Mouse (Mus musculus): ENCODE measurements around the gene Pigg. TPM values are rescaled to one million over a fixed set of nuclear protein-coding genes. Genes with fewer than 3 reads are reported as not detected.

Pigg gene
- polyA plus RNA-seq, 1 experiment from 2014 or later = 5.8 TPM

DNA sequence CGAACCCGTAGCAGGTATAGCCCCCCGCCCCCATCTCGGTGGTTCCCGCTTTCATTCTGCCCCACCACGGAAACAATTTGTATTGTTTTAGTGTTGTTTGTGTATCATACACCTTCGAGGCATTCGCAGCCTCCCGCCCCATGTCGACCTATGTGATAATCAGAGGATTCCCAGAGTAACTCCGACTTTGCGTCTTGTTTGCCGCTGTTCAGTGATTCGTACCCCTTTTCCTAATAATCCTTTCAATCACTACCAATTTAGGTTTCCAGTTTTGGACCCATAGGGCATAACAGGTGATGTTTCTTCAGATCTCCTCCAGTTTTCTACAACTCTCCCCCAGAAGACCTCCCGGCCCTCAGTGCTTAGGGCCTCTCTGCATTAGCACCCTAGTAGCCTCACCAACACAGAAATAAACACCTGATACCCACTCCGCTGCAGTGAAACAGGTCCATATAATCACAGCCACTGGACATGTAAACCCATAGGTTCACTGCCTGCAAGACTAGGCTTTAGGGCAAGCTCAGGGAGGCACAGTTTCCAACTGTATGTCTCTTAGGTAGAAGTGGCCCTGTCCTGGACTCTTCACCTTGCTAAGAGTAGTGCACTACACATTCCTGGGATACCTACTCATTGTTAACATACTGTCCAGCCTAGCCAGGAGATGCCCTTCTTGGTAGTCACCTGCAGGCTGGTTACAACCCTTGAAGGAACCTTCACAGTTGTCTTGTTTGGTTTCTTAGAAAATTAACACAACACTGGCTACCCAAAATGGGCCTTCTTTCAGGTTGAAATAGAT is 854 bp downstream of the Pigg start:
- H3K4me1 ChIP-seq (replicated peaks) = peaks cover 12% of the 10 kb centered on the region
- no peaks in the 10 kb centered on the region for H3K9me3 ChIP-seq
- H3K36me3 ChIP-seq = peaks cover 12% of the 10 kb centered on the region; the same call in 1 of the 2 replicates
- H3K4me3 ChIP-seq = peak overlapping the region; percentile 88
- WGBS = 10% methylated on average over 16 of the region's 16 CpGs
- no peaks in the 10 kb centered on the region for H3K27me3 ChIP-seq (ENCODE audit: insufficient read depth, poor library complexity, severe bottlenecking)
- peak overlapping the region; percentile 93 for H3K27ac ChIP-seq
- DNase-seq (ENCODE audit: low spot score) = no peak

DNA sequence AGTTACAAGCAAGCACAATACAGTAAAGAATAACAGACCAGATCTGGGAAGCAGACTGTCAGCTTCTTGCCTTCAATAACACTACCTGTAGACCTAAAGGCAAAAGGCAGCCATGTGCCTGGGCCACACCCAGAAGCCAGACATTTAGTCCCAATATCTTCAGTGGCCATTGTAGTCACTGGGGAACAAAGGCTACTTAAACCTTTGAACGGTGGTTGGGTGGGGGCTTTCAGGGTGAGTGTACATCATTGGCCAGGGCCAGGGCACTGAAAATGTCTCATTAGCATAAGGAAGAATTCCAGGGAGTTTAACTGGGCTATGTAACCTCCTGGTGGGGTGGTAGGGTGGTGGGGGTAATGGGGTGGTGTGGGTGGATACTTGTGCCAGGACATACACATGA is 18.6 kb downstream of the Pigg start:
- Histone ChIP-seq H3K4me3 (no peak overlapping the region), H3K4me1 (replicated peaks) (no peaks in the 10 kb centered on the region), H3K27ac (no peak overlapping the region), H3K36me3 (peaks cover 77% of the 10 kb centered on the region), H3K27me3 (ENCODE audit: insufficient read depth, poor library complexity, severe bottlenecking) (no peaks in the 10 kb centered on the region), H3K9me3 (no peaks in the 10 kb centered on the region)
- DNase-seq (ENCODE audit: low spot score) = no peak
- 84% methylated on average over 1 of the region's 1 CpGs for WGBS

DNA sequence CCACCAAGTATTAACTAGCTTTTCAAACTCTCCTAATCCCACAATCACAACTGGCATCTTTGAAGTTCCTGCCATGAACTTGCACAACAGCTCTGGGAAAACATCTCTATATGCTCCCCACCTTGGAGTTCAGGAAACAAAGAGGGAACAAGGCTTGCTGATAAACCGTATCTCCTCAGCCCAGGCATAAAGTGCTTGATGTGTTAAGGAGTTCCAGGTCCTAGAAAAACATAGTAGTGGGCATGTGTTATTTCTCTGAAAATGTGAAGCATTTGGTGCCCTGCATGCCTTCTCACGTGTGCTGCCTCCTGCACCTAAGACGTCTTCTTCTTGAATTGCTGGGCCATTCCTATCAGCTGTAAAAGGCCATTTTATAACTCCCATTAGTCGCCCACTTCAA is 25.0 kb downstream of the Pigg start:
- Histone ChIP-seq H3K27ac (no peak overlapping the region), H3K4me1 (replicated peaks) (no peaks in the 10 kb centered on the region), H3K4me3 (no peak overlapping the region), H3K9me3 (no peaks in the 10 kb centered on the region), H3K27me3 (ENCODE audit: insufficient read depth, poor library complexity, severe bottlenecking) (no peaks in the 10 kb centered on the region), H3K36me3 (peaks cover 58% of the 10 kb centered on the region)
- WGBS = 86% methylated on average over 4 of the region's 4 CpGs
- no peak for DNase-seq (ENCODE audit: low spot score)

DNA sequence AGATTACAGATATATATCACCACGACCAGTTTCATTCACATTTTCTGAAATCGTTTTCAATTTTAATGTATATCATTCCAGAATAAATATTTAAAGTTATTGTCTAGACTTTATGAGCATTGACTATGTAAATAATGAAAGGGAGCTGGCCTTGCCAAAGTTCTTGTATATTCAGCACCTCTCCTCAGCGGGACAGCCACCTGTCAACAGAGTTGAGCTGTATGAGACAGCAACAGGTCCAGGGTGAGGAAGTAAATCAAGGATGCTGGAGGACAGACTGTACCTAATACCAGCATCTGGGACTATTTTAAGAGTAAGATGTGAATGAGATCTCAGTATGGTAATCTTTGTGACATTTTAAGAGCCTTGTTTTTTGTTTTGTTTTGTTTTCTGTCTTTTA is 25.6 kb downstream of the Pigg start:
- H3K36me3 ChIP-seq = peaks cover 53% of the 10 kb centered on the region
- DNase-seq (ENCODE audit: low spot score) = no peak
- no peaks in the 10 kb centered on the region for H3K4me1 ChIP-seq (replicated peaks)
- no peaks in the 10 kb centered on the region for H3K9me3 ChIP-seq
- WGBS = 84% methylated on average over 3 of the region's 3 CpGs
- no peak overlapping the region for H3K27ac ChIP-seq
- no peak overlapping the region for H3K4me3 ChIP-seq
- no peaks in the 10 kb centered on the region for H3K27me3 ChIP-seq (ENCODE audit: insufficient read depth, poor library complexity, severe bottlenecking)

DNA sequence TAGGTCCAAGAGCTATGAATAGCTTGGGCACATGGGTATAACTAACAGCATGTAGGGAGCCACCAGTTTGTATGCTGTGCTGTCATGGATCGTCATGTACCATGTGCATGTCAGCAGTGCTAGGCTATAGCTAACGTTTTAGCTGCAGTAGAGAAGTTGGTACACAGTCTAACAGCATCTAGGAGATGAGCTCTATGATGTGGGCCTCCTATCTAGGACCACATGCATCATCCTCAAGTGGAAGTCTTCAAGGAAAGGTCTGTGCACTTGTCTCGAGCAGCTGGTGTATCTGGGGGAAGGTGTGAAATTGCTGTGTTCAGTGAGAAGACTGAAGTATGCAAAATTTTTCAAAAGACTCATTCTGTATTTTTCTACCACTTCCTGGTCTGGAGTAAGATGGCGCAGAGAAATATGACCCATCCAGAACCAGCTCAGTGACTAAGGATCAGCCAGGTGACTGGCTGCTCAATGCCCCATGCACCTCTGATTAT is 31.3 kb downstream of the Pigg start:
- Histone ChIP-seq H3K36me3 (peaks cover 52% of the 10 kb centered on the region), H3K4me3 (no peak overlapping the region), H3K9me3 (no peaks in the 10 kb centered on the region), H3K27me3 (ENCODE audit: insufficient read depth, poor library complexity, severe bottlenecking) (no peaks in the 10 kb centered on the region), H3K27ac (no peak overlapping the region), H3K4me1 (replicated peaks) (no peaks in the 10 kb centered on the region)
- 87% methylated on average over 4 of the region's 4 CpGs for WGBS
- DNase-seq (ENCODE audit: low spot score) = no peak

DNA sequence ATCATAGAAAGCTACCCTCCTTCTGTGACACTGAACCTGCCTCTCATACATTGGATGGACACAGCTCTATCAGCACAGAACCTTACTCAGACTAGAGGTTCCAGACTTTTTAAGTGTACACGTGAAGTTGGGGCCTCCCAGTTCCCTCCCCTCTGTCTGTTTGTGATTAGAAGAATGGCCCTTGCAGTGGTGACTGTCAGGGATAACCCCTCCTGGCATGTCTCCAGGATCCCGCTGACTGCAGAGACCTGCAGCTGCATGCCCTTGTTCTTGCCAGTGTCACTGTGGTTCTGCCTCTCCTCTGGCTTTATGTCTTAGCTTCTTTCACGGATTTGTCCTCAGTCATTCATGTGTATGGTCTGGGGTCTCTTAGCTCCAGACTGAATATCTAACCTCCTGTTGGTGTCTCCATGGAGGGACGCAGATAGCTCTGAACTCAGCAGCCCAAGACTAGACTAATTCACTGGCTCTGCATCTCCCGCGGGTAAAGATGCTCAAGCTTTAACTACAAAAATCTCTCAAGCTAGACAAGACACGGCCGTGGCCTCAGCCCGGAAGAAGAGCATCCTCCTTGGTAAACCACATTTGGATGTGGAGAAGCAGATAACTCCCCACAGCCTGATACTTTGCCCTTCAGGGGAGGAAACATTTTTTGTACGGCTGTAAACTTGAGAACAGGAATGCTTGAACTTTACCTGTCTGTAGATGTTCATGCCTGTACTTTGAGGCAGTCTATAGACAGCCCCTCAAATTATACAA is 33.1 kb downstream of the Pigg start:
- H3K9me3 ChIP-seq = no peaks in the 10 kb centered on the region
- H3K36me3 ChIP-seq = peaks cover 56% of the 10 kb centered on the region
- no peak for DNase-seq (ENCODE audit: low spot score)
- H3K27ac ChIP-seq = no peak overlapping the region
- no peaks in the 10 kb centered on the region for H3K27me3 ChIP-seq (ENCODE audit: insufficient read depth, poor library complexity, severe bottlenecking)
- WGBS = 88% methylated on average over 10 of the region's 10 CpGs
- H3K4me1 ChIP-seq (replicated peaks) = no peaks in the 10 kb centered on the region
- no peak overlapping the region for H3K4me3 ChIP-seq

DNA sequence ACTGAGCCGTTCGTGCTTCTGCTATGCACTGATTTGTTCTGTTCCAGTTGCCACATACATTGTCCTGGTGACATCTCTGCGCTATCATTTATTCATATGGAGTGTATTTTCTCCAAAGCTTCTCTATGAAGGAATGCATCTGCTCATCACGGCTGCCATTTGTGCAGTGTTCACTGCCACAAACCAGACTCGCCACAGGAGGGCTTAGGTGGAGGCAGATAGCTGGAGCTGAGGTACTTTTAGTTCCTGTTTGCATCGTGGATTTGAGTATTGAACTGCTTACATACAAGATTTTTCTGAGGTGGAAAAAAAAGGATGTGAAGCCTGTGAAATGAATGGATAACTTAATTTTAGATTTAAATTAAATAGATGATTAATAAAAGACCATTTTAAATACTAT is 35.4 kb downstream of the Pigg start:
- H3K9me3 ChIP-seq = no peaks in the 10 kb centered on the region
- H3K4me1 ChIP-seq (replicated peaks) = no peaks in the 10 kb centered on the region
- no peak for DNase-seq (ENCODE audit: low spot score)
- H3K27me3 ChIP-seq (ENCODE audit: insufficient read depth, poor library complexity, severe bottlenecking) = no peaks in the 10 kb centered on the region
- H3K4me3 ChIP-seq = no peak overlapping the region
- peaks cover 59% of the 10 kb centered on the region for H3K36me3 ChIP-seq
- H3K27ac ChIP-seq = no peak overlapping the region
- 84% methylated on average over 6 of the region's 6 CpGs for WGBS

DNA sequence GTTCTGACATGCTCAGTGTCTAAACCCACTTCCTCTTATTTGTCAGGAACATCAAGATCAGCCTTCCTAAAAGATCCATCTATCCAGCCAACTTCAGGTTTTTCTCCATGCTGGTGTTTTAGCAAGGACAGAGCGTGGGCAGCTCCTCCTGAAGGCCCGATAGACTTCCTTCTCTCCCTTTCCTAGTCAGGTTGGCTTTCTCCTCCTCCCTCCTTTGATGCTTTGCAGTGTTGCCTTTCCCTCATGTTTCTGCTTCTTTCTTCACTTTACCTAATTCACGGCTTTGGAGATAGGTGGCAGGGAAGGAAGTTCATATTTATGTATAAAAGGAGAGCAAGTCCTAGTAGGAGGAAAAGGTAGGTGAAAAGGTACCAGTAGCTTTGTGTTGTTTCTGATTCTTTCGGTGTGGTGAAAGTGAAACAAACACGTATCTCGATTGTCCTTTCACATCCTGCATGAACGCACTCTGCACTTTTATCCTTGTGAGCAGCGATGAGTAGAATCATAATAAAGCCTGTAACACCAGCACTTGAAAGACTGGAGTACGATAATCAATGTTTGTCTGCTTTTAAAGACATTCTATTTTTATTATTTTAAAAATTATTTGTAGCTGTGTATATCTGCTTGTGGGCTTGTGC is 37.2 kb downstream of the Pigg start:
- H3K27ac ChIP-seq = no peak overlapping the region
- no peaks in the 10 kb centered on the region for H3K4me1 ChIP-seq (replicated peaks)
- DNase-seq (ENCODE audit: low spot score) = no peak
- H3K36me3 ChIP-seq = peaks cover 43% of the 10 kb centered on the region
- no peak overlapping the region for H3K4me3 ChIP-seq
- WGBS = 94% methylated on average over 9 of the region's 9 CpGs
- H3K27me3 ChIP-seq (ENCODE audit: insufficient read depth, poor library complexity, severe bottlenecking) = no peaks in the 10 kb centered on the region
- H3K9me3 ChIP-seq = no peaks in the 10 kb centered on the region

DNA sequence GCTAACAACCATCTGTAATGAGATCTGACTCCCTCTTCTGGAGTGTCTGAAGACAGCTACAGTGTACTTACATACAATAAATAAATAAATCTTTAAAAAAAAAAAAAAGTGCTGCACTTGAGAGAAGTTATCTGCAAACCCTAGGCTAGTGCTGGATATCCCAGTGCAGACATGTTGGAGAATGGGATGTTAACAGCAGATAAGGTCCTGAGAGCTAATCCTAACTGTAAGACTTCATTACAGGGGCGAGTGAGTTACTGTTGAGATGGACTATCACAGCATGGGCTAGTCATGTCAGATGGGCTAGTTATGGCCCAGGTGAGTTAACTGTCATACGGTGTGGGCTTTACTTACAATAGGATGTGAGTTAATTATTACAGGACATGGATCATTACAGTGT is 41.6 kb downstream of the Pigg start:
- H3K4me3 ChIP-seq = no peak overlapping the region
- no peak overlapping the region for H3K27ac ChIP-seq
- DNase-seq (ENCODE audit: low spot score) = no peak
- 83% methylated on average over 2 of the region's 2 CpGs for WGBS
- H3K9me3 ChIP-seq = no peaks in the 10 kb centered on the region
- H3K36me3 ChIP-seq = peaks cover 23% of the 10 kb centered on the region
- no peaks in the 10 kb centered on the region for H3K27me3 ChIP-seq (ENCODE audit: insufficient read depth, poor library complexity, severe bottlenecking)
- H3K4me1 ChIP-seq (replicated peaks) = no peaks in the 10 kb centered on the region

DNA sequence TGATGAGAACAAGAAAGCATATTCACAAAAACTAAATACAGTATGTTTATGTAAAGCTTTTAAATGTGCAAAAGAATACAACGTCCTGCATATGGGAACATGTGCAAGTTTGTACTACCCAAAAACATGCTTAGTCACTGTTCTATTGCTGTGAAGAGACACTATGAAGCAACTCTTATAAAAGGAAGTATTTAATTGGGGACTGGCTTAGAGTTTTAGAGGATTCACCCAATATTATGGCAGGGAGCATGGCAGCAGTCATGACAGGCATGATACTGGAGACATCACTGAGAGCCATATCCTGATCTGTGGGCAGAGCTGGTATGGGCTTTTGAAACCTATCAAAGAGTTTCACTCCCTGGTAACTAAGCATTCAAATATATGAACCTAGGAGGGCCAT is 45.5 kb downstream of the Pigg start:
- H3K4me1 ChIP-seq (replicated peaks) = no peaks in the 10 kb centered on the region
- no peak for DNase-seq (ENCODE audit: low spot score)
- no peaks in the 10 kb centered on the region for H3K36me3 ChIP-seq
- WGBS = 93% methylated on average over 1 of the region's 1 CpGs
- H3K4me3 ChIP-seq = no peak overlapping the region
- H3K27ac ChIP-seq = no peak overlapping the region
- H3K9me3 ChIP-seq = no peaks in the 10 kb centered on the region
- H3K27me3 ChIP-seq (ENCODE audit: insufficient read depth, poor library complexity, severe bottlenecking) = peaks cover 7% of the 10 kb centered on the region; the same call in 1 of the 2 replicates

DNA sequence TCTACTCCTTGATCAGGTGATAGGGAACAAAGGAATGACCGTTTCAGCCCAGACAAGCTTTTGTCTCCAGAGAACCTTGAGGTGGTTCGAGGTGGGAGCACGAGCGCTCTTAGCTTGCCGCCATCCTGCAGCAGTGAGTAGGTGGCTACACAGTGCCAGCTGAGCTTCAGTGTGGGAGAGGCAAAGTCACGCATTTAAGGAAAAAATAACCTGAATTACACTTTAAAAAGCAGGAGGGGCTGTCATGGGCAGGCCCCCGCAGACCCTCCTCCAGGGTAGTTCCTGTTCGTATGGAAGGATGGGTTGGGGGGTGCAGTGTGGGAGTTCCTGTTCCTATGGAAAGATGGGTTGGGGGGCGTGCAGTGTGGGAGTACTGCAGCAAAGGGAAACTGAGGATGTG is 47.1 kb downstream of the Pigg start:
- Histone ChIP-seq H3K4me3 (no peak overlapping the region), H3K4me1 (replicated peaks) (no peaks in the 10 kb centered on the region), H3K36me3 (no peaks in the 10 kb centered on the region), H3K27me3 (ENCODE audit: insufficient read depth, poor library complexity, severe bottlenecking) (peaks cover 23% of the 10 kb centered on the region), H3K9me3 (no peaks in the 10 kb centered on the region), H3K27ac (no peak overlapping the region)
- 85% methylated on average over 9 of the region's 9 CpGs for whole genome bisulfite sequencing
- no peak for DNase-seq (ENCODE audit: low spot score)

DNA sequence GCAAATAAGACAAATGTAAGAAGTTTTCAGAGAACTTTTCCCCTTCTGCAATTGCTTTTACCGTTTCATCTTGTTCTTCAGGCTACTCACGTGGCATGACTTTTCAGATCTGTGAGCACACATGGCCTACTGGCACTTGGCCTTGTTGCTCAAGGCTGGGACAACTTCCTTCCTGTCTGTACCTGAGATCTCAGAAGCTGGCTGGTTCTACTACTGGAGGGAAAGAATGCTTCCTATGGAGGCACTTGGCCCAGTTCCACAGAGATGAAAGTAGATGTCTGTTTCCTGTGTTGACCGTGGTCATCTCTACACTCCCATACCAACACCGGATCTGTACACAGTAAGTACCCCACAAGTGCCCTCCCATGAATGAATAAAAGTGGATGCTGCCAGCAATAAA is 47.8 kb downstream of the Pigg start:
- no peak overlapping the region for H3K27ac ChIP-seq
- H3K36me3 ChIP-seq = no peaks in the 10 kb centered on the region
- 90% methylated on average over 4 of the region's 4 CpGs for WGBS
- no peaks in the 10 kb centered on the region for H3K9me3 ChIP-seq
- peaks cover 30% of the 10 kb centered on the region for H3K27me3 ChIP-seq (ENCODE audit: insufficient read depth, poor library complexity, severe bottlenecking)
- DNase-seq (ENCODE audit: low spot score) = no peak
- H3K4me3 ChIP-seq = no peak overlapping the region
- H3K4me1 ChIP-seq (replicated peaks) = no peaks in the 10 kb centered on the region

DNA sequence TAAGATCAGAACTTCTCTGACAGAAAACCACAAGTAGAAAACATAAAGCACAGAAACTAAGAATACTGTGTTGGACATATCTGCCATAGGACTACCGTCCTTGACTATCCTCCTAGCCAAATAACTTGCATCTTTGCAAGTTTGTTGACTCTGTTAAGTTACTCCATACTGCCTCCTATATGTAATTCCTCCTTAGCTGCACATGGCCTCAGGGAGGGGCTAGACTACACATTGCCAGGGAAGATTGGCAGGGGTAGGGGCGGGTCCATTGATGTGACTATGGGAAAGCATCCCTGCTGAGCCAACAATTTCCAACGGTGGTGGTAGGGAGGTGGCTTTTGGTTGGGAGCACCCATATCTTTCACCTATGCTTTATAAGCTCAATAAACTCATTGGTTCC is 49.9 kb downstream of the Pigg start:
- H3K27me3 ChIP-seq (ENCODE audit: insufficient read depth, poor library complexity, severe bottlenecking) = peaks cover 51% of the 10 kb centered on the region
- 26% methylated on average over 3 of the region's 3 CpGs for WGBS

More for the DNA sequence above, 49.9 kb downstream of the Pigg start:
- H3K27ac ChIP-seq = no peak overlapping the region
- H3K36me3 ChIP-seq = no peaks in the 10 kb centered on the region
- no peak overlapping the region for H3K4me3 ChIP-seq
- H3K4me1 ChIP-seq (replicated peaks) = peaks cover 13% of the 10 kb centered on the region
- H3K9me3 ChIP-seq = no peaks in the 10 kb centered on the region
- no peak for DNase-seq (ENCODE audit: low spot score)

Data from hindbrain, embryonic 10.5 days (tissue).